Mouse (Mus musculus): ENCODE measurements around the gene Efcab3. TPM values are rescaled to one million over a fixed set of nuclear protein-coding genes. Genes with fewer than 3 reads are reported as not detected.

Gene Efcab3
- 4.9 TPM for polyA plus RNA-seq (2014; fragmentation: Illumina TruSeq; extraction: RNeasy Lipid Tissue Mini Kit (QIAGEN cat#74804); ENCODE audit: low read depth, low replicate concordance)

DNA sequence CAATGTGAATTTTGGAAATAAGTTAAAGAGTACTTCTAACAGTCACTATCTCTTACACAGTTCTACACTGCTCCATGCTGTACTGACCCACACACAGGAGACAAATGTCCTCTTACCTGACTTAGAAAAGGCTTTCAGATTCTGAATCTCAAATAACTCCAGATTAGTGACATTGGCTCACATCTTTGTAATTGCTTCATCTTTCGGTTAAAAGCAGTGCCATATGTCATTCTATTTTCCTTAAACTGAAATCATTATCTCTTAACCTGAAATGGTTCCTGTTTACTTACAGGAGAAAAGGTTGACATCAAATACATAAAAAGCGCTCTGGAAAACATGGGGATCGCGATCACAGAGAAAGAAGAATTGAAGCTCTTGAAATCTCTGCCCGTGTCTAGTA lies at the start of gene Efcab3:
Efcab3 (plus strand) TSS at position 301 of the 400 bp plus-strand sequence.

DNA sequence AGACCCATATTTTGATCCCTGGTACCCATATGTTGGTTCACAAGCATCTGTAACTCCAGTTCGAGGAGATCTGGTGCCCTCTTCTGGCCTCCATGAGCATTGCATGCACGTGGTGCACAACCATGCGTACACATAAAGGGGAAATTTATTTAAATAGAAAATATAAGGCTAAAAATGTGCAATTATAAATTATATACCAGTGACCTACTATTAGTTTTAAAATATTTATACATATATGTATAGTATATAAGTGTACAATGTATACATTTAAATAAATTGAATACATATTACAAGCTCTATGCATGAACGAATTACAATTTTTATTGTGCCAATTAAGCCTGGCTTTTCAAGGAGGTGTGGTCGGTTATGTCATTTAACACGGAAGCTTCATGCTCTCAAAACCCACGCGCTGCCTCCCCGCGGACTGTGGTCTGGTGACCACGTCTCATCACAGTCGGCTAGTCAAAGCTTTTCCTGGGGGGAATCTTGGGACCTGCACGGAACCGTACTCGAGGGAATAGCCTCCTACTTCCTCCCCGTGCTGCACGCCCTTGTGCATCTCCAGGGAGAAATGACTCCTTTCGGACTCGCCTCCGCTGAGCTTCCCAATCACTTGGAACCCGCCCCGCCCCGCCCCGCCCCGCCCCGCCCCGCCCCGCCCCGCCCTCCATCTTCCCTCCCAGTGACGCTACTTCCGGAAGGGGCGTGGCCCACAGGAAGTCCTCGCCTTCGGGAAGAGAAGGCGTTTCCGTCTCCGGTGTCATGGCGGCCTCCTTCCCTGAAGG lies 62.5 kb downstream of the Efcab3 start, which contains the start of gene Mettl2:
Mettl2 (plus strand) TSS at position 691 of the 785 bp plus-strand sequence.

DNA sequence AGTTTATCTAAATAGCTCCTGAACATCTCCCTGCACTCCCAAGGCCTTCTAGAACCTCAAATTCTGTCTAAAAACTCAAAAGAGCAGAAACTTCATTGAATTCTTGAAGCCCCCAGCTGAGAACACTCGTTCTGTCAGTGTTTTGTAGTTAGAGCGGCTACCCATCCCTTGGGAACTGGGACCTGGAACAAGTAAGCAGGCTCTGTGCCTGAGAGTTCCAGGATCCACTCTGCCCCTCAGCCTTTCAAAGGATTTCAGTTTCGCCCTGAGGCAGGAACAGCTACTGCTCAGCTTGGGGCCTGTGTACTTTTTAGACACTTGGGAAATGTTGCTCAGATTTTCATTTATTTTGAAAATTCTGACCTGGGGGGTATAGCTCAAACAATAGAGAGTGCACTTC lies 83.2 kb downstream of the Efcab3 start, which contains the start of gene Gm10842:
Gm10842 (plus strand) TSS at position 301 of the 400 bp plus-strand sequence.

Other genes starting within 250 kb of the Efcab3 start
- 19.8 TPM for gene Mettl2, start 62.8 kb downstream of the Efcab3 start, polyA plus RNA-seq (2014; fragmentation: Illumina TruSeq; extraction: RNeasy Lipid Tissue Mini Kit (QIAGEN cat#74804); ENCODE audit: low read depth, low replicate concordance)
- not detected for gene Gm10842, start 83.3 kb downstream of the Efcab3 start, polyA plus RNA-seq (2014; fragmentation: Illumina TruSeq; extraction: RNeasy Lipid Tissue Mini Kit (QIAGEN cat#74804); ENCODE audit: low read depth, low replicate concordance)
- 35.4 TPM for gene Tlk2, start 115.2 kb downstream of the Efcab3 start, polyA plus RNA-seq (2014; fragmentation: Illumina TruSeq; extraction: RNeasy Lipid Tissue Mini Kit (QIAGEN cat#74804); ENCODE audit: low read depth, low replicate concordance)
- gene Mrc2, start 229.1 kb downstream of the Efcab3 start, polyA plus RNA-seq (2014; fragmentation: Illumina TruSeq; extraction: RNeasy Lipid Tissue Mini Kit (QIAGEN cat#74804); ENCODE audit: low read depth, low replicate concordance) = 8.9 TPM